8 mouse cellular contexts compared by ENCODE assay signal in the genomic region with DNA sequence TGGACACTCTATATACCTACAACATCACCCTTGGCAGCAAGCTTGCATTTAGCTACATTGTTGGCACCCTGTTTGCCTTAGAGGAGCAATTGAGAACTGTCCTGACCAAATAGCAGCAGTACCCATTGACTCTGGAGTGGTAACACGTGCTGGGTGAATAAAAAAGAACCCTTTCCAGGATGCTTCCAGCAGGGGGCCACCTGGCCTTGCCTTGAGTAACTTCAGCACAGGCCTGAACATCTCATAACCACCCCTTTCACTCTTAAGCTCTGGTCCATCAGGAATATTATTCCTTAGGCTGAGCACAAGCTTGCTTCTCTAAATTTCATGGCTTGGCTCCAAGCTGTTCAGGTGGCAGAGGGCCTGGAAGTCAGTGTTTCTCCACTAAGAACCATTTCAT. TPM values are rescaled to one million over a fixed set of nuclear protein-coding genes. Genes with fewer than 3 reads are reported as not detected.
DNase-seq lines count a peak whose midpoint lies in the region; ATAC-seq and TF ChIP-seq lines count a peak whose summit lies in the region.

No protein-coding gene starts in this region.

- no peak overlapping the region for H3K27ac ChIP-seq in limb, embryonic 10.5 days
- no peak overlapping the region for H3K27ac ChIP-seq in midbrain, embryonic 16.5 days (ENCODE audit: low read length)
- H3K27ac ChIP-seq in stomach, postnatal 0 days (replicated peaks): no peak overlapping the region

- no peak overlapping the region for H3K9ac ChIP-seq in midbrain, embryonic 16.5 days (ENCODE audit: low read depth, low read length)
- no peak overlapping the region for H3K9ac ChIP-seq in stomach, postnatal 0 days (ENCODE audit: low read length)

- peak; percentile 53 for ATAC-seq in midbrain, embryonic 16.5 days
- peak; percentile 74; the same call in 1 of the 2 replicates for ATAC-seq in stomach, postnatal 0 days (ENCODE audit: low FRiP score, low TSS enrichment)

- no peaks in the 10 kb centered on the region for H3K27me3 ChIP-seq in limb, embryonic 10.5 days (ENCODE audit: low read depth, poor library complexity, severe bottlenecking)
- H3K27me3 ChIP-seq in midbrain, embryonic 16.5 days (ENCODE audit: control insufficient read depth, insufficient read depth, low read depth, low read length): no peaks in the 10 kb centered on the region
- no peaks in the 10 kb centered on the region for H3K27me3 ChIP-seq in stomach, postnatal 0 days (ENCODE audit: control insufficient read depth, insufficient read depth, low read length)

- peak; percentile 6 for DNase-seq in heart, adult 8-10 months (ENCODE audit: low spot score)
- DNase-seq in heart, adult 11 months: no peak
- DNase-seq in cerebellum, adult 8-10 months: peak; percentile 53
- peak; percentile 44 to 51 for DNase-seq in frontal cortex, postnatal 10 days (ENCODE audit: low spot score in 2 of 2)
- DNase-seq in kidney, adult 18-20 months: peak; percentile 68
- peak; percentile 43 for DNase-seq in limb, embryonic 10.5 days (ENCODE audit: low spot score)
- peak; percentile 64 for DNase-seq in stomach, postnatal 0 days (ENCODE audit: low spot score)

- H3K4me2 ChIP-seq in midbrain, embryonic 16.5 days (ENCODE audit: low read length): no peak overlapping the region
- H3K4me2 ChIP-seq in stomach, postnatal 0 days (replicated peaks; ENCODE audit: low read depth): no peak overlapping the region

- 31% methylated on average over 1 of the region's 1 CpGs for WGBS in limb, embryonic 10.5 days
- WGBS in midbrain, embryonic 16.5 days: 6% methylated on average over 1 of the region's 1 CpGs
- WGBS in stomach, postnatal 0 days: 13% methylated on average over 1 of the region's 1 CpGs

- no peak overlapping the region for H3K4me3 ChIP-seq in limb, embryonic 10.5 days
- H3K4me3 ChIP-seq in midbrain, embryonic 16.5 days (ENCODE audit: low read depth, low read length): no peak overlapping the region
- no peak overlapping the region for H3K4me3 ChIP-seq in stomach, postnatal 0 days (ENCODE audit: low read depth, low read length)

- TF ChIP-seq EP300 in stomach, postnatal 0 days (optimal IDR thresholded peaks at IDR 0.05): no peak

- H3K9me3 ChIP-seq in limb, embryonic 10.5 days (replicated peaks): no peaks in the 10 kb centered on the region
- no peaks in the 10 kb centered on the region for H3K9me3 ChIP-seq in midbrain, embryonic 16.5 days (replicated peaks; ENCODE audit: control insufficient read depth, low read length, poor library complexity, severe bottlenecking)
- no peaks in the 10 kb centered on the region for H3K9me3 ChIP-seq in stomach, postnatal 0 days (ENCODE audit: control insufficient read depth, low read length)

- peaks cover 21% of the 10 kb centered on the region for H3K36me3 ChIP-seq in limb, embryonic 10.5 days
- no peaks in the 10 kb centered on the region for H3K36me3 ChIP-seq in midbrain, embryonic 16.5 days (ENCODE audit: control insufficient read depth, insufficient read depth, low read length)
- no peaks in the 10 kb centered on the region; the same call in 1 of the 2 replicates for H3K36me3 ChIP-seq in stomach, postnatal 0 days (ENCODE audit: control insufficient read depth, insufficient read depth, low read length)

- H3K4me1 ChIP-seq in limb, embryonic 10.5 days: peaks cover 4% of the 10 kb centered on the region
- no peaks in the 10 kb centered on the region for H3K4me1 ChIP-seq in midbrain, embryonic 16.5 days (ENCODE audit: control insufficient read depth, insufficient read depth, low read length)
- H3K4me1 ChIP-seq in stomach, postnatal 0 days (replicated peaks; ENCODE audit: control insufficient read depth, insufficient read depth): no peaks in the 10 kb centered on the region

- peak; percentile 84 for TF ChIP-seq CTCF in stomach, postnatal 0 days (IDR thresholded peaks at IDR 0.05; ENCODE audit: low read depth)

RNA-seq across cellular contexts. Expression of gene Tmtc4, which starts 30.5 kb away (rescaled TPM):
- total RNA-seq in heart, adult 8-10 months (2022): 10 to 100 TPM in 2 of 4 experiments, 1 to 10 TPM in 2; 7.6 to 12.6 (median 9.5) TPM
- polyA plus RNA-seq in limb, embryonic 10.5 days (2016; fragmentation: Nextera tagmentation; extraction: Ambion mirVana): 21.2 and 31.1 TPM in 2 replicates
- 48.0 and 48.9 TPM in 2 replicates for polyA plus RNA-seq in midbrain, embryonic 16.5 days (2015; fragmentation: Nextera tagmentation; extraction: Ambion mirVana)
- polyA plus RNA-seq in stomach, postnatal 0 days (2015; fragmentation: Nextera tagmentation; extraction: Ambion mirVana): 9.2 and 9.7 TPM in 2 replicates

RNA-seq across cellular contexts. Expression of gene Ggact, which starts 39.8 kb away (rescaled TPM):
- 10 to 100 TPM; 27.2 to 33.2 (median 28.1) TPM for total RNA-seq in heart, adult 8-10 months (2022)
- 8.0 and 8.8 TPM in 2 replicates for polyA plus RNA-seq in limb, embryonic 10.5 days (2016; fragmentation: Nextera tagmentation; extraction: Ambion mirVana)
- 6.8 and 8.7 TPM in 2 replicates for polyA plus RNA-seq in midbrain, embryonic 16.5 days (2015; fragmentation: Nextera tagmentation; extraction: Ambion mirVana)
- 54.3 and 59.3 TPM in 2 replicates for polyA plus RNA-seq in stomach, postnatal 0 days (2015; fragmentation: Nextera tagmentation; extraction: Ambion mirVana)
